Mouse (Mus musculus) liver (tissue): ENCODE measurements around the gene Tmem202.
A peak's percentile ranks its signal among the peaks of the same experiment; 100 is the strongest.

Experiments
- DNase-seq: peaks from one replicate; pipeline ENCODE4 v3.0.0-alpha.2; 2020; ENCODE audit warnings: mixed read lengths

Gene Tmem202

DNA sequence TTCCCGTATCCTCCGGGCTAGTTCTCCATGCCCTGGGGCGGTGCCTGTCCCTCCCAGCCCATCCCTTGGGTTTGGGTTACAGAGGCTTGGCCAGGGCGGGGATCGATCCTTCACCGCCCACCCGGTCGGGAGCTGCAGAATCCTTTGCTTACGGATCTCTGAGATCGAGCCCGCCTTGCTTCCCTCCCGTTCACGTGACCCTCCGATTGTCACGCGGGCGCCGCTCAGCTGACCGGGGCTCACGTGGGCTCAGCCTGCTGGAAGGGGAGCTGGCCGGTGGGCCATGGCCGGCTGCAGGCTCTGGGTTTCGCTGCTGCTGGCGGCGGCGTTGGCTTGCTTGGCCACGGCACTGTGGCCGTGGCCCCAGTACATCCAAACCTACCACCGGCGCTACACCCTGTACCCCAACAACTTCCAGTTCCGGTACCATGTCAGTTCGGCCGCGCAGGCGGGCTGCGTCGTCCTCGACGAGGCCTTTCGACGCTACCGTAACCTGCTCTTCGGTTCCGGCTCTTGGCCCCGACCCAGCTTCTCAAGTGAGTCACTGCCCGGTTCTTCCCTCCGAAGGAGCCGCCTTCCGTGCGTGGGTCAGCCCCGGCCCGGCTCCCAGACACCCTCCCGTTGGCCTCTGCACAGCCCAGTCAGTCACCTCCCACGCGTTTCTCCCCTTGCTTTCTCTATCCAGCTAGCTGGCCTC lies at the start of gene Tmem202, which contains the start of gene Hexa:
TSS of gene Tmem202 (minus strand) at position 407 of the 697 bp plus-strand sequence.
TSS of gene Hexa (plus strand) at position 100 of the 697 bp plus-strand sequence.
- DNase-seq: peak; percentile 78

DNA sequence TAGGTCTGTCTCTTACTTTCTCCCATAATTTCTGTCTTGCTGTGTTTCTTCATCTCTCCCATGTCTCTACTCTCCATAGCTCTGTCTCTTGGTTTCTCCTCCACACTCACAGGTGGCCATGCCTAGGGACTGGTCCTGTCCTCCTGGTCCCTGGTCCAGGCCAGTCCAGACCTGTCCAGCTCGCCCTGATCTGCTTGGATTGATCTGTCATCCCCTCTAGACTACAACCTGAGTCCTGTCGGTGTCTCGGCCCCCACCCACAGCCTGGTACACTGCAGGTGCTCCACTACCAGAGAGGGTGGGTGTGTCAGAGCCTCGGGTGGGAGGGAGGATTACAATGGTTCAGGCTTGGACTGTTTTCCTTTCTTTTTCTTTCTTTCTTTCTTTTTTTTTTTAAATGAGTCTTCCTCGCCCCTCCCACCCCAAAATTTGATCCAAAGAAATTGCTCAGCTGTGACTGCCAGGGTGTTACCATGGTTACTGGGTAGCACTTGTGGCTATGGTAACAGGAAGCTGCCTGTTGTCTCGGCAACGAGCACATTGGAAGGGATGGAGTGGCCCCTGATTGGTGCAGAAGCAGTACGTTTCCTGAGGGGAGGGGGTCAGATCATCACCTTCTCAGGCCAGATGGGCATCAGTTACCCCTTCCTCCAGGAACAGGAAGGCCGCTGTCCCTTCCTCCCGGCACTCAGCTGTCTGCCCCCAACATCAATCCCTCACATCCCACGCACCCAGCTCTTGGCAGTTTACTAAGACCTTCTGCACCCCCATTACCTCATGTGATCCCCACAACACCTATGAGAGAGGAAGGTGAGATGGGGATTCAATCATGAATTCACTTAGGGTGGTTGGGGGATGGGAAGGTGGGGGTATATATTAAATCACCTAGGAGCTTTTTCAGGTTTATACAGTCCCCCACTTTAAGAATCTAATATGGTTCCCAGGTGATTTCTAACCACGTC lies 49.3 kb upstream of the Tmem202 start:
- no peak for DNase-seq

DNA sequence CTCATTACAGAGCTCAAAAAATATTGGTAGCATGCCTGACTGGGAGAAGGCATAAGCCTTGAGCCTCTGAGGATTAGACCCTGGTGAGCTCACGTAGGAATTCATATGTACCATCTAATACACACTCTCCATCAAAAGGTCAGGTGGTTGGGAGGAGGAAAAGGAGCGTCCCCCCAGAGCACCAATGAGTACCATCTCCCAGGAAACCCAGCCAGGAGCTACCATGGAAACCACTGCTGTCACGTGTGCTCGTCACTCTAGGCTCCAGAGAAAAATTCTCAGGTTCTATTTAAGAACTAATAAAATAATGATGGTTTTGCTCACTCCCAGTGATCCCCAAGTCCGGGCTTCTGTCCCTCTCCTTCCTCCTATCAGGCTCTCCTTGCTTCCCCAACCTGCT lies 48.6 kb upstream of the Tmem202 start:
- no peak for DNase-seq

DNA sequence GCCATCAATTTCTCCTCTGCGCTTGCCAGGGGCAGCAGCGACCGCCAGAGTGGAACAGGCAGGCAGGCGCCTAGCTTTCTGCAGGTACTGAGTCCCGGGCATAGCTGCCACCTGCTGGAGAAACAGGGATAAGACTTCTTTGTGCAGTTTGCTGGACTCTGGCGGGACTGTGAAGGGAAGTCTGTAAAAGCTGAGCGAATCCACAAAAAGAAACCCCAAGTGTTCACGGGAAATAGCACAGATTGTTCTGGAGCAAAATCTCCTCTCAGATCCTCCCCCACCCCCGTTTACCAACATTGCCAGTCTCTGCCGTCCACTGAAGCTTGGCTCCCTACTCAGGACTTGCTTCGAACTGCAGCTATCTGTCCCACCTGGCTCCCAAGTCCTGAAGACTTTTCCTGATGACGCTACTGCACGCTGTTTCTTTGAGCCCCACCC lies 45.2 kb upstream of the Tmem202 start:
- peak; percentile 64 for DNase-seq

DNA sequence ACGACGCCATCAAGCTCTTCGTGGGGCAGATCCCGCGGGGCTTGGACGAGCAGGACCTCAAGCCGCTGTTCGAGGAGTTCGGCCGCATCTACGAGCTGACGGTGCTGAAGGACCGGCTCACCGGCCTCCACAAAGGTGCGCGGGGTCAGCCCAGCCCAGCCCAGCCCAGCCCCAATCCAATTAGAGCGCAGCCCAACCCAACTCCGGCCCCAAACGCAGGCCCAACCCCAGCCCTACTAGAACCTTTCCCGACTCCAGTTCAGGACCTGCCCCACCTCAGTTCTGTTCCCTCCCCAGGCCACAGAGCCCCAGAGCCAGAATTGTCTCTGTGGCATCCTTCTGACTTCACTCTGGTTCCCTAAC lies 38.8 kb upstream of the Tmem202 start:
- no peak for DNase-seq

DNA sequence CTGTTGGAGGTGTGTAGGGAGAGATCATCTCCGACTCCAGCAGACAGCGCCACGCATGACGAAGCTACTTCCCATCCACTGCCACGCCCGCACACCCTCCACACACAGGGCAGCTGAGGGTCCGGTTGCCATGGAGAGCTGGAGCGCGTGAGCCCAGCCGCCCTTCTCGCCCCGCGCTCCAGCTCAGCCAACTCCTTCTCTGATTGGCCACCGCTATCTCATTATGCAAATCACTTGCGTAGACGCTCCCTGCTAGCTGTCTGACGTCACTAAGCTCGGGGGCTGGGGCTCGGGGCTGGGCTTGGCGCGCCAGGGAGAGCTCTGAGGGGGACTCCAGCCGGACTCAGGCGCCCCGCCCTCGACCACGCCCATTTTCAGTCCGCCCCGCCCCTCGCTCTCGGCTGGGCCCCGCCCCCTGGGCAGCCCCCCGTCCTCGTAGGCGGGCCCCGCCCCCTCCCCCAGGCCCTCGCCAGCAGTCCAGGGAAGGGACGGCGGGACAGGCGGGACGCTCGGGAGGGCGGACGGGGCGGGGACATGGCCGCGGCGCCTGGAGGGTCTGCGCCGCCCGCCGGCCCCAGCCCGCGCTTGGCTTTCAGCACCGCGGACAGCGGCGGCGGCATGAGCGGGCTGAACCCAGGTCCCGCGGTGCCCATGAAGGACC lies 38.3 kb upstream of the Tmem202 start, which contains the start of gene Celf6:
TSS of gene Celf6 (plus strand) at position 74 of the 661 bp plus-strand sequence.
- peak; percentile 93 for DNase-seq

DNA sequence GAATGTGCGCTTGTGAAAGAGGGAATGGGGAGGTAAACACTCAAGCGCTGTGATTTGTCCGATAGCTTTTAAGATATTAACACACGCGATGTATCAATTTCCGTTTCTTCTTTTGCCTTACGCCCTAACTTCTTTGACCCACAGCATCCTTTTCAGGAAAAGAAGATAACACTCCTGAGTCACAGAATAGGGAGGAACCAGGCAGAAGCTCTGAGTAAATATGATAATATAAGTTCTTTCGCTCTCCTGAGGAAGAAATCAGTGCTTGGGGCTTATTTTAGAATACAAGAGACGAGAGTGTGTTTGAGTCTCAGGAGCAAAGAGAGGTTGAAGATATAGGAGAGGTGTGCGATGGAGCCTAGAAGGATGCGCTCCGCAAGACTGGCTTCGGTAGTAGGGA lies 37.8 kb upstream of the Tmem202 start:
- no peak for DNase-seq

DNA sequence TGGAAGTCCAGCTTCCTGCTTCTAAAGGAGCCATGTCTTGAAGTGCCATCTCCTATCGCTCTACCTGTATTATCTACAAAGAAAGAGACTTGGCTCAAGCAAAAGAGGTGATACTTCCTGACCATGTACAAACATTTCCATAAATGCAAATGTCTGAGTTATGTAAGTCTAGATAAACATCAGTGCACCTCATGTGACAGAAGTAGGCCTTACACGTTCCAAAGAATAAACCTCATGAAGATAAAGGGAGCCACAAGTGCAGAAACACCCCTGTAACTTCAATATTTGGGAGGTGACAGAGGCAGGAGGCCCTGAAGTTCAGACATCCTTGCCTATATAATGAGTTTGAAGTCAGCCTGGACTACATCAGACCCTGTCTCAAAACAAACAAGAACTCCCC lies 32.2 kb upstream of the Tmem202 start:
- no peak for DNase-seq

DNA sequence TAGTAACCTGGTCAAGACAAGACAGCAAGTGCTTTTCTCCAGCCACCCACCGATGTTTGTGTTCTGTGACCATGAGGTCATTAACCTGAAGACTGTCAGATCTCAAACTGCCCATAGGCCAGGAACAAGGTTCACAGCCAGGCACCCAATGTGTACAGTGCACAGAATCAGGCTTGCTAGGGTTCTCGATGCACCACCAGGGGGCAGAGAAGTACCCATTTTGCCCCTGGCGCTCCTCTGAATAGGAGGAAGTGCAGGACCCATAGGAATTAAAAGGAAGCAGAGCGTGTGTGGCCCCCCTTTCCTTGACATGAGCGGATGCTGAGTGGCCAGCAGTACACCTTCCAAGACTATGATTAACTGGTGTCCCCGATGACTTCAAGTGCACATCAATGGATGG lies 27.5 kb upstream of the Tmem202 start:
- DNase-seq: peak; percentile 67

DNA sequence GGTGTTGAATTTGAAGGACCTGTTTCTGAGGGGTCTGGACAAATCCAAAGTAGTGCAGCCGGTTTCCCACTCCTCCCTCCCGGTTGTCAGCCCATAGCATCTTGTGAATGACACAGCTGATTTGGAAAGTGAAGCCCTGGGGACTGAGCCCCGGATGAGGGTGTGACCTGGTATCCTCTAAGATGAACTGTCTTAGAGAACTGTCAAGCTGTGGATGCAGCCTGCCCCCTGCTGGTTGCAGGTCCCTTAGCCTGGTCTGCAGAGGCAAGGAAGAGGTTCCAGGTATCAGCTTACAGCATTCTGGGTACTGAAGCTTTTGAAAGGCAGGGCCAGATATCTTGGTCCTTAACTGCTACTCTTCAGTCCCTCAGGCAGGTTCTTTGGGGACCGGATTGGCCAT lies 26.0 kb upstream of the Tmem202 start:
- peak; percentile 78 for DNase-seq

DNA sequence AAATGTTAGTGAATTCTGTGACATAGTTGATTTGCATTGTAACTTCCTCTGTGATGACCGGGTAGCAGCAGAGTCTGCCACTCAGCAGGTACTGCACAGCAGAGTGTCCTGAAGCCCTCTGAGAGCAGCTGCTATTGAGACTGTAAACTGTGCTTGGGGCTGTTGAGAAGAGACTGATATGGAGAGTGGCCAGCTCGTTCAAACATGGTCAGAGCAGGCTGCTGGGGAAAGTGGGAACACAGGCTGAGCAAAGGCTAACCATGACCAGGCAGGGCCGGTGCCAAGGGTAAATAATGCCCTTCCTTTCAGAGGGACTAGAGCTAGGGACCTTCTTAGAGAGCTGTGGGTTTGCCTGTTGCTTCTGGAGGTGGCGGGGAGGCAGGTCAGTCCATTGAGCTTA lies 14.1 kb upstream of the Tmem202 start:
- no peak for DNase-seq

DNA sequence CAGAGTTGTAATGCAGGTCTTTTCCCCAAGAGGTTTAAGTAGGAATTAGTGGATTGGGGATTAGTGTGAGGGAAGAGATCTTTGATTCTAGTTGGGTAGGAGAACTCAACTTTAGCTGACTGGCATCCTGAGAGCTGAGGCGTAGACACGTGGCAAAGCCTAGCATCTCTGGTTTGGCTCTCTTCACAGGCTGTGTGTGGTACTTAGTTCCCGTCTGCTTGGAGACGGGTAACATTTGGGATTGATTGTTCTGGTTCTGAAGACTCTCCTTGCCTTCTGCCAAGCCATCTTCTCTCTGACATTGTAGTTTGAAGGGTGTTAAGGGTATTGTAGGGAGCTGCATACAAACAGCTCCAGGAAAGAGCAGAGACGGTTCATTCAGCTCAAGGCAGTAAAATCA lies 13.0 kb upstream of the Tmem202 start:
- no peak for DNase-seq

DNA sequence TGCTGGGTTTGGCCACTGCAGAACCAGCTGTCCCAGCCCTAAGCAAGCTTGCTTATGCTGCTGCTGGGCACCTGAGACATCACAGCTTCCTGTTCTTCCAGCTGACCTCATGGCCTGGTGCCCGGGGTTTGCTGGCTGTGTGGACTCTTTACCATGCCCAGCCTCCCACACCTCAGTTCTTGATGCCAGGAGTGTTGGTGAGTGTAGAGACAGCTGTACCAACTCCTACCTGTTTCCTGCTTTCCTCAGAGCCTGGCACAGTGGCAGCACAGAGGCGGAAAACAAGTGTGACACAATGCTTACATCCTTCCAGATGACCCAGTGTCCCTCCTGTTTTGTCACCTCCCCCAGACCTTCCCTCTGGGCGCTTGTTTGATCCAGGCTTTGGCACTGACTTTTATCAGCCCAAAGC lies 12.0 kb upstream of the Tmem202 start:
- no peak for DNase-seq

DNA sequence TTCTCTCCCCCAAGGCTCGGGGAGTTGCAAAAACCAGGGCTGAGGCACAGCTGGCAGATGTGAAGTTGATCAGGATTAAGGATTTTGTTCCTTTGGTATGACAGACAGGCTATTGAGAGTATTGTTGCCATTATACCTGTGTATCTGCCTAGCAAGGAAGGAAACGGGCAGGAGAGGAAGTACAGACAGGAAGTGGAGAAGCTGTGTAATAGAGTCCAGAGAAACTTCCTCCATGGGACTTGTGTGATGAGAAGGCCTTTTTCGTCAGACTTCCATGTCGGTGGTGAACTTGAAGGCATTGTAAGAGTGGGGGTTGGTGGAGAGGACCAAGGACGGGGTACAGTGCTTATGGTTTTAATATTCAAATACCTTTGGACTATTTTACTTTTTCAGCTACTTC lies 11.4 kb upstream of the Tmem202 start:
- no peak for DNase-seq

DNA sequence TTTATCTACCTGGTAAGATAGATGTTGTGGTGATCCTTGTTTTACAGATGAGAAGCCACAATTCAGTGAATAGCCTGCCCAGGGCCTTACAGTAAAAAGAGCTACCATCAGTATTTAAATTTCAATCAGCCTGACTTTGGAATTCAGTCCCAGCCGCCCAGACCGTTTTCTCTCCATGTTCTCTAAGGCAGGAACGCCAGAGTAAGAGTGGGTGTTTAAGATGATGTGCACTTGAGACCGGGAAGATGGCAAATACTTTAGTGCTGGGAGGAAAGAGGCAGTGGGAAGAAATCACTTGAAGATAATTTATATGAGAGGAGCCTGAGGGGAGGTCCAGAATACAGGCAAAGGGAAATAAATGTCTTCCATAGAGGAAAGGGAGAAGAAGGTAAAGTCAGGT lies 10.4 kb upstream of the Tmem202 start:
- no peak for DNase-seq

DNA sequence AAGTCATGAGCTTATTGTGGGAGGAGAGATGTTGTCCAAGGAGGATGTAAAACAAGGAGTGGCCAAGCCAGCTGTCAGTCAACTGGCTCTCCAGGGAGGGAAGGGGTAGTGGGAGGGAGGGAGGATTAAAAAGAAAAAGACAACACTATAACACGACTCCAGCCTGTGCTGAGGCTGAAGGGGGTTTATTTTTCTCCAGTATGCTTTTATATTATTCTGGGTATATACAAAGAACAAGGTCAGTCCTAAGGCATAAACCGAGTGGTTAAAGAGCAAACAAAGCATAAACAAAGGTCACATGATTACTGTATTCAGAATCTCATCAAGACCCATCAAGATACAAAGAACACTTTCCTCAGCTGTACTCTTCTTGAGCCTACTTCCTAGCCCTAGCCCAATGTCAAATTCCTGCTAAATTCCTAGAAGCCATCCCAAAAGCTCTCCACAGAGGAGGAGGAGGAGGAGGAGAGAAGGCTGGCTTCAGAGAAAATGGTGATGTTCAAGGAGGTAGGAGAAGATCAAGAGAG lies 9.4 kb upstream of the Tmem202 start:
- DNase-seq: no peak

DNA sequence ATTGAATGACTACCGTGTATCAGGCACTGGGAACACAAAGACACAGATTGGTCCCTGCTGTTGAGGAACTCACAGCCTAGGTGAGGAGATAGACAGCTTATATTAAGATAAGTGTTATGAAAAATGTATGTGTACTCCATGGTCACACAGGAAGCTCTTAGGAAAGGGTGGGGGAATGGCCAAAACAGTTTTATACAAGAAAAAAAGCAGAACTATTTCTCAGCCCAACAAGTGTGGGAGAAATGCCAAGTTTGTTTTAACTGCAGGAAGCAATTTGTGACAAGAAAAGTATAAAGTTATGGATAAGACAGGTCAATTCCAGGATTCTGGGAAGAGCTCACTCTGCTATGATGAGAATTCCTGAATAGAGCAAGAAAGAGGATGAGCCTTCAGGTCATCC lies 8.2 kb upstream of the Tmem202 start:
- no peak for DNase-seq

DNA sequence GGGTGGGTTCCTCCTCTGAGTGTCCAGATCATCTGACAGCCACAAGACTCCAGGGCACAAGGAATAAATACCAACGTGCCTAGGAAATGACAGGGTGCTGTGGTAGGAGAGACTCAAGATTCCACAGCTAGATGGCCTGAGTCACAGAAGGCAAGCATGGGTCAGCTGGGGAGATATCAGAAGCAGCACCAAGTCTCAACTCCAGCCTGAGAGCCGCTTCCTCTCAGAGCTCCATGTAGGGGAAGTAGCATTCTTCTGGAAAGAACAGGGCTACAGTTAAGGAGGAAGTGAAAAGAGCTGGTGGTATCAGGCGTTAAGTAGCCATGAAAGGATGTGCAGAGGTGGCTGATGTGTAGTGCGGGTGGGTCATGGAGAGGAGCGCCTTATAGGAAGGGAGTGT lies 5.1 kb upstream of the Tmem202 start:
- no peak for DNase-seq

DNA sequence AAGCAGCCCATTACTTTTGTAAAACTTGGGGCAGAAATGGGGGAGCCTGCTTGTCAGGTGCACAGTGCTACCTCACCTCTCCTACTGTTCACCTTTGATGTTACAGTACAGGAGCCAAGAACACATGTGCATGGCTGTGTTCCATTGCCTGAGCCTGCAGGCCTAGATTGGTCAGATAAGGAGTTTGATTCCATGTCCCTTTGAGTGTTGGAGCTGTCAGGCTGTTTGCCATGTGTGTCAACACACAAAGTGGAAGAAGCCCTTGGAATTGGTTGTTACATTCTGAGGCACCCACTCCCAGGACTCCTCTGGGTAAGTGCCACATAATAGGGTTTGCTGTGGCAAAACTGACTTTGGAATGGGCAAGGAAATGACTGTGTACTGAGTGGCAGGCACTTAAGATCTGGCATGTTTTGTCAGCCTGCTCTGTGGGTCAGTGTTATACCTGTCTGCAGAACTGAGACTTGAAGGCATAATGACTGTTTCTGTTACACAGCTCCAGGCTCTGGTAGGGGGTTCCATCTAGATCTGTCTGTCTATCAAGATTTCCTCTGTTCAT lies 3.2 kb upstream of the Tmem202 start:
- no peak for DNase-seq

DNA sequence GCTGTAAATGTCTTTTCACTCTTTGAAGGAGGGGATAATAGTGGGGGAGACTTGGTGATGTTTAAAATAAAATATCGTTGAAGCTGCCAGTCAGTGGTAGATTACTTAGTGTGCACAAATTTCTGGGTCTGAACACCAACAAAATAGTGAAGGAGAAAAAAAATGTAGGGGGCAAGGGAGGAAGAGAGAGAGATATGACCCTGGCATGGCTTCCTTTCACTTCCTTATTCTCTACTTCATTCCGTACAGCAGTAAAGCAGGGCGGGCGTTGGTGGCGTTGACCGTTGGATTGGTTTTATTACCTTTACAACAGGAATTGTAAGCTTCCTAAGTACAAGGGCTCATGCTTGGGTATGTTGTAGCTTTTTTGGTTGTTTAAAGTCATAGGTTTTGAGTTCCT lies 2.0 kb upstream of the Tmem202 start:
- no peak for DNase-seq

DNA sequence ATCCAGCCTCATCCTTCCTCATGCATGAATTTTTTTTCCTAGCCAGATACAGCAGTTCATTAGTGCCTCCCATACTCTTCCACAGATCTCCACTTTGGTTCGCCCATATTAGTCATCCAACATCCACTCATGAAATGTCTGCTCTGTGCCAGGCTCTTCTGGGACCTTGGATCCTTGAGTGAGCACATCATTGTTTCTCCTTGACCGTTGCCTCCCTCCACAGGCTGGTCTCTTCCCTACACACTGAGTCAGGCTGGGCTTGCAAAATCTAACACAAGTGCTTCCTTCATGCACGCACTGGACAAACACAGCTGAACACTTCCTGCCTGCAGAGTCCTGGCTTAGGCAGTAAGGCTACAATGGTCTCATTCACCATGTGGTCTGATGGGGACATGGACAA lies 2.0 kb downstream of the Tmem202 start:
- no peak for DNase-seq

DNA sequence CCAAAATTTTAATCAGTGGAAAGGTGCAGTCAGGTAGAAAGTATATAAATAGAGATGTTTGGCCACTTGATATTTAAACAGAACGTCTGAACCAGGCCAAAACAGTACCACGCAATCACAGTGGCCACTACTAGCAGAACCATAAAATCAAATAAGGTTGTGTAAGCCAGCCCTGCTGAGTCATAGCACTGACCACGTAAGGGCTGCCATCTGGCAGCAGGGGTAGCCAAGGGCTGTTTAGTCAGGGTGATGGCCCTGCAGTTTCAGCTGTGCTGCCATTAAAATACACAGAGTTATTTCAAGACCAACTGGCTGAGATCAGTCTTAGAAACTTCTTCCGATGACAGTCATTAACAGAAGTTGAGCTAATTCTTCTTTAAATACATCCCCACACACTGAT lies 5.8 kb downstream of the Tmem202 start:
- DNase-seq: no peak

DNA sequence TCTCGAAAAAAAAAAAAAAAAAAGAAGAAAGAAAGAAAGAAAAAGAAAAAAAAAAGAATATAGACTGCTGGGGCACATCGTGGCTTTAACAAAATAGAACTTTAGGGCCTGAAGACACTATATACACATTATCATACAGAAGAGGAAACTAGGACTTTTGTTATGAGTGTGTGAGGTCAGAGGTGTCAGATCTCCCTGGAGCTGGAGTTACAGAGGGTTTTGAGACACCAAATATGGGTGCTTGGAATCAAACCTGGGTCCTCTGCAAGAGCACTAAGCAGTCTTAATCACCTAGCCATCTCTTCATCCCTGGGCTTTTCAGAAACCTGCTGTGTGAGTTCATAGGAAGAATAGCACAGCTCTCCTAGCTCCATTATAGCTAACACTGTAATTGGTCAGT lies 6.2 kb downstream of the Tmem202 start:
- no peak for DNase-seq
